Mouse (Mus musculus) right cerebral cortex, postnatal 14 days (tissue): ENCODE data around the gene Trpm8.

ENCODE experiments used
- DNase-seq: peaks from one replicate; pipeline ENCODE4 v3.0.0; 2022

Trpm8 gene

DNA sequence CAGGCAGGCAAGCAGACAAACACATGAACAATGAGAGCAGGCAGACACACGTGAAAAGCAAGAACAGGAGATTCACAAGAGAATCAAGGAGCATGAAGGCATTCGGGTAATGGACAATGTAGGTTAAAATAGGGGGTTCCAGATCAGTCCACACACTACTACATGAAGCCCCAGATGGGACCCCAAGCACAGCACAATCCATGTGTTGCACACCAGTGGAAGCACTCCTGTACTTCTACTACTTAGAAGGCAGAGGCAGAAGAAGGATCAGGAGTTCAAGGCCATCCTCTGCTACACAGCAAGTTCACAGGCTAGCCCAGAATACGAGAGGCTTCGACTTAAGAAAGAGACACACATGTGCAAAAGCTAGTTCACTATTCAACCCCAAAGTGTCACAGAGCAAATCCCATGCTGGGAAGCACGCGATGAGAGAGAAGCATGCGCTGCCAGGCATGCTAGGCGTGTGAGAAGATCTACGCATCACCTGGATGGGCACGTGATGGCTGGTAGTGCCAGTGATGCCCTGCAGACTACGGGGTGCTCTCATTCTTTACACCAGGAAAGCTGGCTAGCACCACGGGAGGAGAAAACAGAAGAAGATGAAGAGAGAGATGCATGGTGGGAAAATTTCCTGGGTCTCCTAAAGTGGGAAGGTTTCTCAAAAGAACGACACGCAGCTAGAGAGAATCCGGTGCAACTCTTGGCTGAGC lies 8.8 kb downstream of the Trpm8 start:
- no peak for DNase-seq

DNA sequence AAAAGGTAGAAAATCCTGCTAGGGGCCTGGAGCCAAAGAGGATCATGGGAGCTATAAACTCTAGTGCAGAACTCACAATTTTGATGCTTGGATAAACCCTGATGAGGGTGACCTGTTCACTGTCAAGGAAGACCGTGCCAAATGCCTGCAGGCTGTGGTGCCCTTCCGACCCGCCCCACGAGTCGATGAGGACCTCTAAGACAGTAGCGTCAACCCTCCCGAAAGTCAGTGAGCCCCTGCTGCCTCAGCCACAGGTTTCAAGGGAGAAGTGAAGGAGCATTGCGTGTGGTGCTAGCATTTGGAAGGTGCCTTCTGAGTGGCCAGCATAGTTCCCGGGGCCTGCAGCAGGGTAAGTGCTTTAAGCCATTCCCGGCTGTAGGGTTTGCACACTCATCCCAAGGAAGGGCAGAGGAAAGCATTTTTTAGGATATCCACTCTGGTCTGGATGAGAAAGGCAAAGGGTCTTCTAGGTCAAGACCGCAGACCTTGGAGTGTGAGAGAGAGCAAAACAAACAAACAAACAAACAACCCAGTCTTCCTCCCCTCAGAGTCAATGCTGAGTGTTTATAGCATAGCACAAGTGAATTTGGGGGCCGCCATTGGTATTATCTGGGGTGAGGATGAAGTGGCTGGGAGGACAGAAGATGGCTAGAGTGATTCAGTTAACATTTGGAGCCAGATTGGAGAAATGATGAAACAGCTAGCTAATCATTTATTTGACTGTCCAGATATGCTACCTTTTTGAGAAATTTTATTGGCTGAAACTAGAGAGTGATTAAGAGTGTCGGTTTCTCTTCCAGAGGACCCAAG lies 9.6 kb downstream of the Trpm8 start:
- no peak for DNase-seq

- DNase-seq, result peak; percentile 65
Observed at GRCm38 (mm10) chr1:88287697-88287980, 10.2 kb downstream of the Trpm8 start.

DNA sequence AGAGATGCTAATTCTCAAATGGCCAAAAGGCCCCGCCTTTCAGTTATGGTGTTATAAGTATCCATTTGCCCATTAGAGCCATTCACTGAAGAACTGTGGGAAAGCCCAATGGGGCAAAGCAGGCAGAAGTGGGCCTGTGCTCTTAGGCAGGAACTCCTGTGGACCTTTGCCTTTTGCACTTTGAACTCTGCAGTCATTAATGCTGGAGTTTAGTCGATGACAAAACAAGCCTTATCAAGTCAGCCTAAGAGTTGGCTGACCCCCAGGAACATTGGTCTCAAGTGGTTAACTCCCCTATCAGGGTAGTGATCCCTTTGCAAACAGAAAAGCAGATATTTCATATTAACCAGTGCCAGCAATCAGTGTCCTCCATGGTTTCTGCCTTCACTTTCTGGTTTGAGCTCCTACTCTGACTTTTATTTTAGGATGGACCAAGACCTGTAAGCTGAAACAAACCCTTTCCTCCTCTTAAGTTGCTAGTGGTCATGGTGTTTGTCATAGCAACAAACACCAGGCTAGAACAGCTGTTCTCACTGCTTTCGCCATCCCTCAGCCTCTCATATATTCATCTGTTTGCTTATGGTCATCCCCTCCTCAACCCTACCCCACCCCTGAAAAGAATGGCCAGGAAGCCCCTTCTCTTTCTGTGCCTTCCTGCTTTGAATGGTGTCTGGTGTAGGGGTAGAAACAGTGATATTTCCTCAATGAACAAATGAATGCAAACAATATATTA lies 10.8 kb downstream of the Trpm8 start:
- no peak for DNase-seq

DNA sequence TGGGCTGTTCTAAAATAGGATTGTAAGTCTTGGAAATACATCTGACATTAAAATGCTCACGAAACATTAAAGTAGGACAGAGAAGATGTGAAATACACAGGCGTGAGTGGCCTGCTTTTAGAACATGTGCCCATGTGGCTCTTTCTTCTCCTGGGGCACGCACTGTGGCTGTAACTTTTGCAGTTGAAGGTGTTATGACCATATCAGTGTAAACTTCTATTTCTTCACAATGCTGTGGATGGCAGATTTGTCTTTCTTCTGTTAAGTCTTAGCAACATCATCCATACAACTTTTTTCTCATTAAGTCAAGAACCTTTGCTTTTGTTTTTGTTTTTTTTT lies 11.3 kb downstream of the Trpm8 start:
- no peak for DNase-seq

DNA sequence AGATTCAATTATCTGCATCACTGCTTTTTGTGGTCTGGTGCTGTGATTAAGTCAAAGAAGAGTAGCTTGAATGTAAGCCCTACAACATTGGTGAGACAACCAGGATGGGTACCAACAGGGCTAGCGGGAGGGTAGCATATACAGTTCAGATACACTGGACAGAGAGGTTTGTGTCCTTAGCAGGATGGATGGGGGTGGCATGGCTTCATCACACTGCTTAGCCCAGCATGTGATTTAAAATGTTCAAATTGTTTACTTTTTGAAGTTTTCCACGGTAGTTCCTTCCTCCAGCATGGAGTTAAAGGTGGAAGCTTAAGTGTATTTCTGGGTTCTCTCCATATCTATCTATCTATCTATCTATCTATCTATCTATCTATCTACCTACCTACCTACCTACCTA lies 11.7 kb downstream of the Trpm8 start:
- DNase-seq, result no peak

GRCm38 (mm10) chr1:88289917-88290316 lies 12.5 kb downstream of the Trpm8 start:
- peak; percentile 56 for DNase-seq

- DNase-seq, result no peak
Observed at GRCm38 (mm10) chr1:88290511-88290910, 13.1 kb downstream of the Trpm8 start.

DNA sequence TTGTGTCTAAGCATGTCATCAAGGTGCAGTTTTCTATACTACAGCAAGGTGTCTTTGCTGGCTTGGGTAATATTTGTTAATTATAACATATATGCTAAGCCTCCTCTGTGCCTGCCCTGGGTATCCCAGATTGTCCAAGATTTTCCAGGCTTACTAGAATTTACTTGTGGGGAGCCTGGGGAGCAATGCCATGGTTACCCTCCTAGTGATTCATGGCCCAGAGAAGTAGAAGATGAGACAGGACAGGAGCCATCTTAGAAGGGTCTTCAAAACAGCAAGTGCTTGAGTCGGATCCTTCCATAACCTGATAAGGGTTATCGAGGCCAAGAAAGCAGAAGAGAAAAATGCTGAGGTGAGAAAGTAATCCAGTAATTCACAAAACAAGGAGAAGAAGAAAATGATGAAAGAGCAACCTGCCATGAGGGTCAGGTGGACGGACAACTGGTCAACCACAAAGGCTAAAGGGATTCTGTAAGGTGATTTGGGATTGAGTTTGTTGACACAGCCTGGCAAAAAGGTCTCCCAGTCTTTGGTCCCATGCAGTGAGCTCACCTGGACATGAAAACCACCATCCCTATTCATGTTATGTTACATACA lies 14.0 kb downstream of the Trpm8 start:
- no peak for DNase-seq

GRCm38 (mm10) chr1:88292057-88292456 lies 14.6 kb downstream of the Trpm8 start:
- DNase-seq, result no peak

- DNase-seq, result no peak
Observed at GRCm38 (mm10) chr1:88294650-88295049, 17.2 kb downstream of the Trpm8 start.

GRCm38 (mm10) chr1:88296171-88296920 lies 18.9 kb downstream of the Trpm8 start:
- no peak for DNase-seq

GRCm38 (mm10) chr1:88297480-88298258 lies 20.2 kb downstream of the Trpm8 start:
- no peak for DNase-seq

DNA sequence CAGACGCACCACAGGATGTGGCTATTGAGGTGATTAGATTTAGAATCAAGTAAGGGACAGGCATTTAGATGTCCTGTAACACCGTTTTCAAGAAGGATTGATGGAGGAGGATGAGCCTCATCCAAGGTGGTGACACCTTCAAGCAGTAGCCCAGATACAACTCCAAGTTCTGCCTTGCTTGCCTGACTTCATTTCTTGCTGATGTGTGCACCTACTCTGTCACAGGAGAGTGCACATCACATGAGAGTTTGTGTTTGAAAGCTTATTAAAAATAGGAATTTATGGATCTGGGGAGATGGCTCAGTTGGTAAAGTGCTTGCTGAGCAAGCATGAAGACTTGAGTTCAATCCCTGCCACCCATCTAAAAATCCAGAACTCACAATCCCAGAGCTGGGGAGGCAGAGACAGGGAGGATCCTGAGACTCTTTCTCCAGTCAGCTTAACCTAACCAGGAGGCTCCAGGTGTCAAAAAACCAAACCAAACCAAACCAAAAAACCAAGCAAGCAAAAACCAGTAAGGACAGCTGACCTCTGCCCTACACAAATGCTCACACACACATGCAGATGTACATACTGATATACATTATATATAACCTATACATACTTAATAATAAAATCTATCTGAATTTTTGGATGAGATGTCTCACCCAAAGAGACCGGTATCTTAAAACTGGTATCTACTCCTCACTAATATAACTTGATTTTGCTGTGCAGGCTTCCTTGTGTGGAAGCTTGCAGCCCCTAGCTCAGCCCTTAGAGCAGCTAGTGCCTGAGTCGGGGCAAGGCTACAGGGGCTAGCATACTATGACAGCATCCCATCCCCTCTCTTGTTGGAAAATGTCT lies 21.4 kb downstream of the Trpm8 start:
- no peak for DNase-seq

DNA sequence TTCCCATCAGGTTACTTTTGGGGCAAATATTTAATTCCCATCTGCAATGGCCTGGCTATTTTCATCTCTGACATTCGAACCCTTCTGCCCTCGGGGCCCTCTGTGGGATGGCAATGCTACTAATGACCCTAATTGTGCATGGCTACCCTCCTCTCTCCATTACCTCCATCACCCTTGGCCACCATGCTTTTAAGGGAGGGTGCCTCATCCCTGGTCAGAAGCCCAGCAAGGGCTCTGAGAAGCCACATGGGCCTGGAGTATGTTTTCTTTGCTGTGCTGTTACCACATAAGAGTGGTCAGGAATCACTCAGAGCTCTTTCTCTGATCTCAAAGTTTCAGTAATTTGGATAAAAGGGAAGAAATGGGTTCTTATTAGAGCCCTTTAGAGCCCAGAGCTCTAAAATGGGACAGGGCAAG lies 22.1 kb downstream of the Trpm8 start:
- DNase-seq, result no peak

GRCm38 (mm10) chr1:88300301-88301050 lies 23.0 kb downstream of the Trpm8 start:
- no peak for DNase-seq

DNA sequence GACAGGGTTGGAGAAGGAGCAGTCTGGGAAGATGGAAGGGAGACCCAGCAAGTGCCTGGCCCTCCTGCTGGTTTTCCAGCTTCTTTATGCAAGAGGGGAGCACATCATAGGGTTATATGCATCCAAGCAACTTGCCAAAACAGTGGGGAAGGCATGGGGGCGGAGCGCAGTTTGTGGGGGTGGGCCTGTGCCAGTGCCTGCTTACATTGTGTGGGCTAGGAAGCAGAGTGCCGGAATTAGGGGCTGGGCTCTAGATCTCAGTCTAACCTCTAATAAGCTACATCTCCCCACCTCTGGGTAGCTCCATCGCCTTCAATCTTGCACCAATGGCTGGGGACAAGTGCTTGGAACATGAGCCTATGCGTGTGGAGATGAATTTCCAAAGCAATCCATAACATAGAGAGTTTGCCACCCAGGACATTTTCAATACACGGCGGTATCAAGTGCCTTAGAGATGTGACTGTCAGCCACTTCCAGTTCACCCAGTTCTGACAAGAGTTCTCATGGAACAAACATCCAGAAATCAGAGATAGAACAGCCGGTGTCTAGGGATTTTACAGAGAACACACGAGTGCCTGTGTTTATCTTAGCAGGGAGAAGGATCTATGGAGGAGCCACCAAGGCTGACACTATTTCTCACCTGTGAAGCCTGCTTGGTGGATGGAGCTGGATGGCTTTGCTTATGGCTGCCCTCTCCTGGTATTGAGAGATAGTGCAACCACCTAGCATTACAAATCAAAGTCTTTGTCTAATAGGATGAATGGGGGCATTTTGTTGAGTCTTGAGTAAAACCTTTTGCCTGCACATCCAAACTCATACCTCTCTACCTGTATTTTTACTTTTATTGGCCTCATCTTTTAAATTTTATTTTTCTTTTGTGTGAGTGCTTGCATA lies 23.9 kb downstream of the Trpm8 start:
- DNase-seq, result no peak

DNA sequence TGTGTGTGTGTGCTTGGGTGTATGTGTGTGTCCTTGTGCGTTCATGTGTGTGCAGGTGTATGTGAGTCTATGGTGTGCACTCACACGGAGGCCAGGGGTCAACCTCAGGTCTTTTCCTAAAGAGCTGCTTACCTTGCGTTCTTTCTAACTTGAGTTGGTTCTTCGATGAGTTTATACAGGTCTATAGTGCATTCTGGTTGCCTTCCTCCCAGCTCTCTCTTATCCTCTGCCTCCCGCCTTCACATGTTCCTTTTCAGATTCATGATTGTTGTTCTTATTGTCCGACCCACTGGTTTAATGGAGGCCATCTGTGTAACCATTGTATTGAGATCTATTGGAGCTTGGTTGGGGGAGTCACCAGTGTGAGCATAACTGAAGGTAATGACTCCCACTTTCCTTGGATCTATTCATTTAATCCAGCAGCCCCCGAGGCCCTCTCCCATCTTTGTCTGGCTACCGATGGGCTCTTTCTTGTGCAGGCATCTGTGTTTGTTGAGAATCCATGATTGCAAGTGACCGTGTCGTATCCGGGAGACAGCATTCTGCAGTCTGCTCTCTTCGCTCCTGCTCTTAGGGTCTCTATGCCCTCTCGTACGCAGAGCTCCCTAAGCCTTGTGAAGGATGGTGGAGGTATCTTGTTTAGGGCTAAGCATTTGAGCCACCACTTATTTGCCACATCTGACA lies 24.7 kb downstream of the Trpm8 start:
- no peak for DNase-seq

GRCm38 (mm10) chr1:88303762-88304161 lies 26.3 kb downstream of the Trpm8 start:
- no peak for DNase-seq
